Comparison of ENCODE assay signal across 24 mouse cellular contexts in the genomic region with DNA sequence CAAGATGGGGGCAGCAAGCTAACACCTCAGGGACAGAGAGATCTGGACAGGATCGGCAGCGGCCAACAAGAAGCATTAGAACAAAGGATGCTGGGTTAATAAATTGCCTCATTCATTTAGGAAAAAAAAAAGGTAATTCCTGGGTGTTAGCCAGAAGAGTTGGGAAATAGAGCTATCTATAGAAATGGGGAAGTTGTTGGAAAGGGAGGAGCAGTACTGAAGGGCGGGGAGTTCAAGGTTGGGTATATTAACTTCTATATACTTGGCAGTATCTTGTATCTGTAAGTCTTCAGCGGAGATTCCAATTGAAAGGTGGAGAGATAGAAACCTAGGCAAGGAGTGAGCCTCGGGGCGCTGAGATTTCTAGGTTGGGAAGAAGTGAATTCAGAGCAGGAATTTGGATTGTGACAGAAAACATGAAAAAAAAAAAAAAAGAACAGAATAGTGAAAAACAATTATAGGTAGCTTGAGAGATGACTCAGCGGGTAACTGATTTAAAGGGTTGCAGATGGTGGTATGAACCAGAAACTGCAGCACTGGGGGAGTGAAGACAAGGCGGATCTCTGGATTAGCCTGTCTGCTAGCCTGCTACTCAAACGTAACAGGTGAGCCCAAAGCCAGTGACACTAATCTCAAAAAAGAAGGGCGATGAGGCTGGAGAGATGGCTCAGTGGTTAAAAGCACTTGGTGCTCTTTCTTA. TPM values are rescaled to one million over a fixed set of nuclear protein-coding genes. Genes with fewer than 3 reads are reported as not detected.
A peak's percentile ranks its signal among the peaks of the same experiment; 100 is the strongest.
DNase-seq lines count a peak whose midpoint lies in the region; ATAC-seq and TF ChIP-seq lines count a peak whose summit lies in the region.
"Had no signal": no experiment of that assay in that cellular context is flagged by ENCODE, and none has a peak within 500 bp of the region (broad histone marks: within the 10 kb centered on the region; RNA-seq: fewer than 3 reads in every experiment).

No protein-coding gene starts in this region.

- H3K9ac ChIP-seq in midbrain, postnatal 0 days (replicated peaks; ENCODE audit: low read length, poor library complexity, severe bottlenecking): no peak overlapping the region
- H3K9ac ChIP-seq in hindbrain, embryonic 13.5 days: no peak overlapping the region
- H3K9ac ChIP-seq: embryonic facial prominence, embryonic 12.5 days; heart, embryonic 13.5 days; limb, embryonic 12.5 days; liver, embryonic 13.5 days; neural tube, embryonic 13.5 days had no signal

- ATAC-seq in midbrain, postnatal 0 days (ENCODE audit: low FRiP score): no peak
- no peak for ATAC-seq in hindbrain, embryonic 13.5 days (ENCODE audit: low FRiP score)
- ATAC-seq: CD4-positive, CD25-positive, alpha-beta regulatory T cell, adult 4 months; forebrain, embryonic 16.5 days; hindbrain, embryonic 16.5 days; intestine, postnatal 0 days had no signal

- H3K9me3 ChIP-seq in midbrain, postnatal 0 days (ENCODE audit: low read length): no peaks in the 10 kb centered on the region
- H3K9me3 ChIP-seq in hindbrain, embryonic 13.5 days: no peaks in the 10 kb centered on the region
- H3K9me3 ChIP-seq in embryonic facial prominence, embryonic 10.5 days: no peaks in the 10 kb centered on the region
- H3K9me3 ChIP-seq: embryonic facial prominence, embryonic 12.5 days; heart, embryonic 13.5 days; limb, embryonic 12.5 days; liver, embryonic 13.5 days; neural tube, embryonic 13.5 days had no signal

- no peak for TF ChIP-seq POLR2A in lung, adult 2 months (IDR thresholded peaks at IDR 0.05; ENCODE audit: borderline replicate concordance, extremely low read depth, low read depth, low read length)

- TF ChIP-seq CTCF in lung, adult 2 months (IDR thresholded peaks at IDR 0.05; ENCODE audit: insufficient read depth, low read length): no peak
- no peak for TF ChIP-seq CTCF in midbrain, postnatal 0 days (IDR thresholded peaks at IDR 0.05)

- no peaks in the 10 kb centered on the region; the same call in 1 of the 2 replicates for H3K4me1 ChIP-seq in lung, adult 2 months (ENCODE audit: control insufficient read depth, insufficient read depth, low read length)
- H3K4me1 ChIP-seq in midbrain, postnatal 0 days (ENCODE audit: insufficient read depth, low read length): no peaks in the 10 kb centered on the region
- no peaks in the 10 kb centered on the region for H3K4me1 ChIP-seq in hindbrain, embryonic 13.5 days (replicated peaks)
- no peaks in the 10 kb centered on the region for H3K4me1 ChIP-seq in embryonic facial prominence, embryonic 10.5 days
- H3K4me1 ChIP-seq: embryonic facial prominence, embryonic 12.5 days; heart, embryonic 13.5 days; limb, embryonic 12.5 days; neural tube, embryonic 13.5 days had no signal

- H3K79me2 ChIP-seq in macrophage (ENCODE audit: inconsistent target): no peaks in the 10 kb centered on the region

- peak overlapping the region; percentile 52 for H3K27ac ChIP-seq in macrophage
- no peak overlapping the region for H3K27ac ChIP-seq in midbrain, postnatal 0 days (ENCODE audit: low read depth, low read length)
- H3K27ac ChIP-seq in hindbrain, embryonic 13.5 days: no peak overlapping the region
- H3K27ac ChIP-seq in embryonic facial prominence, embryonic 10.5 days (replicated peaks): no peak overlapping the region
- H3K27ac ChIP-seq: embryonic facial prominence, embryonic 12.5 days; gastrocnemius, adult 2 months; heart, embryonic 13.5 days; kidney, postnatal 0 days; limb, embryonic 12.5 days; liver, embryonic 13.5 days; neural tube, embryonic 13.5 days had no signal

- 69% methylated on average over 10 of the region's 10 CpGs for WGBS in lung, adult 2 months
- WGBS in macrophage (ENCODE audit: missing documents): 27% methylated on average over 10 of the region's 10 CpGs
- 89% methylated on average over 10 of the region's 10 CpGs for WGBS in midbrain, postnatal 0 days
- WGBS in hindbrain, embryonic 13.5 days: 92% methylated on average over 10 of the region's 10 CpGs
- WGBS in embryonic facial prominence, embryonic 10.5 days: 91% methylated on average over 10 of the region's 10 CpGs

- DNase-seq in lung, postnatal 36 days: peak; percentile 42
- no peak for DNase-seq in lung, adult 2 months
- peak; percentile 89 for DNase-seq in MEL-GATA-1-ER (ENCODE audit: extremely low read depth, low read depth)
- DNase-seq in midbrain, postnatal 0 days (ENCODE audit: low spot score): no peak
- DNase-seq in embryonic facial prominence, embryonic 10.5 days (ENCODE audit: low spot score): no peak
- DNase-seq: cerebellum, adult 9-10 months; gastrocnemius, adult 2 months; heart, adult 11 months; heart, postnatal 36 days; liver, embryonic 13.5 days; thymus, adult 2 months had no signal

- no peak overlapping the region for H3K4me2 ChIP-seq in midbrain, postnatal 0 days (ENCODE audit: low read depth, low read length, poor library complexity, severe bottlenecking)
- H3K4me2 ChIP-seq in hindbrain, embryonic 13.5 days: no peak overlapping the region
- H3K4me2 ChIP-seq: embryonic facial prominence, embryonic 12.5 days; heart, embryonic 13.5 days; limb, embryonic 12.5 days; liver, embryonic 13.5 days; midbrain, embryonic 11.5 days; neural tube, embryonic 13.5 days had no signal

- no peak overlapping the region for H3K4me3 ChIP-seq in lung, adult 2 months (replicated peaks; ENCODE audit: extremely low read depth, low read depth, low read length)
- H3K4me3 ChIP-seq in macrophage (ENCODE audit: inconsistent target): no peak overlapping the region
- no peak overlapping the region for H3K4me3 ChIP-seq in midbrain, postnatal 0 days (ENCODE audit: low read depth, low read length)
- no peak overlapping the region for H3K4me3 ChIP-seq in hindbrain, embryonic 13.5 days
- no peak overlapping the region for H3K4me3 ChIP-seq in embryonic facial prominence, embryonic 10.5 days
- H3K4me3 ChIP-seq: embryonic facial prominence, embryonic 12.5 days; gastrocnemius, adult 2 months; heart, embryonic 13.5 days; limb, embryonic 12.5 days; liver, embryonic 13.5 days; neural tube, embryonic 13.5 days had no signal

- no peaks in the 10 kb centered on the region for H3K27me3 ChIP-seq in midbrain, postnatal 0 days (ENCODE audit: insufficient read depth, low read length)
- no peaks in the 10 kb centered on the region for H3K27me3 ChIP-seq in hindbrain, embryonic 13.5 days
- no peaks in the 10 kb centered on the region for H3K27me3 ChIP-seq in embryonic facial prominence, embryonic 10.5 days (replicated peaks; ENCODE audit: low read depth, poor library complexity, severe bottlenecking)
- H3K27me3 ChIP-seq: embryonic facial prominence, embryonic 12.5 days; heart, embryonic 13.5 days; limb, embryonic 12.5 days; liver, embryonic 13.5 days; neural tube, embryonic 13.5 days had no signal

- no peaks in the 10 kb centered on the region for H3K36me3 ChIP-seq in macrophage (ENCODE audit: inconsistent target)
- H3K36me3 ChIP-seq in midbrain, postnatal 0 days (ENCODE audit: insufficient read depth, low read length): no peaks in the 10 kb centered on the region
- H3K36me3 ChIP-seq in hindbrain, embryonic 13.5 days: no peaks in the 10 kb centered on the region
- H3K36me3 ChIP-seq in embryonic facial prominence, embryonic 10.5 days (replicated peaks): no peaks in the 10 kb centered on the region
- H3K36me3 ChIP-seq: embryonic facial prominence, embryonic 12.5 days; G1E; heart, embryonic 13.5 days; limb, embryonic 12.5 days; liver, embryonic 13.5 days; neural tube, embryonic 13.5 days had no signal

RNA-seq across cellular contexts. Expression of gene Frrs1, which starts 14.2 kb away (rescaled TPM):
- 12.3 and 23.4 TPM in 2 replicates for polyA plus RNA-seq in lung, adult 2 months (2012; rRNA removed)
- 100 to 1,000 TPM in 19 of 26 experiments, 10 to 100 TPM in 7; 47.7 to 195 (median 122) TPM for total RNA-seq in macrophage (2018; cell fraction: chromatin; rRNA removed)
- total RNA-seq in macrophage (2018; cell fraction: cytosol; rRNA removed): 10 to 100 TPM; 25.5 to 51.7 (median 37.0) TPM
- 100 to 1,000 TPM in 13 of 26 experiments, 10 to 100 TPM in 13; 47.4 to 175 (median 102) TPM for total RNA-seq in macrophage (2018; cell fraction: nucleus; rRNA removed)
- polyA plus RNA-seq in macrophage (2018): 36.7 to 47.0 TPM (median 44.3 TPM) in 3 replicates
- total RNA-seq in midbrain, postnatal 0 days (2014; rRNA removed): 3.8 and 7.3 TPM in 2 replicates
- polyA plus RNA-seq in midbrain, postnatal 0 days (2015; fragmentation: Nextera tagmentation; extraction: Ambion mirVana): 5.6 and 7.0 TPM in 2 replicates
- 3.4 and 3.9 TPM in 2 replicates for polyA plus RNA-seq in hindbrain, embryonic 13.5 days (2015; fragmentation: Nextera tagmentation; extraction: Ambion mirVana)
- polyA plus RNA-seq in embryonic facial prominence, embryonic 10.5 days (2016; fragmentation: Nextera tagmentation; extraction: Ambion mirVana): 13.8 and 15.1 TPM in 2 replicates

RNA-seq across cellular contexts. Expression of gene Agl, which starts 37.1 kb away (rescaled TPM):
- 4.2 and 9.2 TPM in 2 replicates for polyA plus RNA-seq in lung, adult 2 months (2012; rRNA removed)
- total RNA-seq in macrophage (2018; cell fraction: chromatin; rRNA removed): 10 to 100 TPM in 22 of 26 experiments, 1 to 10 TPM in 4; 4.5 to 80.1 (median 41.3) TPM
- total RNA-seq in macrophage (2018; cell fraction: cytosol; rRNA removed): 10 to 100 TPM in 24 of 26 experiments, 1 to 10 TPM in 2; 9.0 to 22.3 (median 15.1) TPM
- total RNA-seq in macrophage (2018; cell fraction: nucleus; rRNA removed): 10 to 100 TPM in 22 of 26 experiments, 1 to 10 TPM in 4; 8.2 to 59.7 (median 24.9) TPM
- 13.0 to 14.4 TPM (median 13.4 TPM) in 3 replicates for polyA plus RNA-seq in macrophage (2018)
- total RNA-seq in midbrain, postnatal 0 days (2014; rRNA removed): 18.9 and 19.6 TPM in 2 replicates
- 8.9 and 12.5 TPM in 2 replicates for polyA plus RNA-seq in midbrain, postnatal 0 days (2015; fragmentation: Nextera tagmentation; extraction: Ambion mirVana)
- 16.5 and 17.3 TPM in 2 replicates for polyA plus RNA-seq in hindbrain, embryonic 13.5 days (2015; fragmentation: Nextera tagmentation; extraction: Ambion mirVana)
- polyA plus RNA-seq in embryonic facial prominence, embryonic 10.5 days (2016; fragmentation: Nextera tagmentation; extraction: Ambion mirVana): 9.9 and 10.2 TPM in 2 replicates

Comparison
In these comparisons a context has a peak if more than half of its experiments do, and no peak if none do; other contexts are left out.
1. DNase-seq: peak in lung, postnatal 36 days (single experiment) and MEL-GATA-1-ER (single experiment); none in lung, adult 2 months (single experiment), midbrain, postnatal 0 days (single experiment) and embryonic facial prominence, embryonic 10.5 days (single experiment).